In genomic region chr1:91321760-91322438, GRCm38 (mm10) we compare ENCODE assay signal across 8 mouse cellular contexts. TPM values are rescaled to one million over a fixed set of nuclear protein-coding genes. Genes with fewer than 3 reads are reported as not detected.
DNase-seq lines count a peak whose midpoint lies in the region; ATAC-seq and TF ChIP-seq lines count a peak whose summit lies in the region.
"Had no signal": no experiment of that assay in that cellular context is flagged by ENCODE, and none has a peak within 500 bp of the region (broad histone marks: within the 10 kb centered on the region; RNA-seq: fewer than 3 reads in every experiment).

Gene Espnl, plus strand, starts transcription at chr1:91322075.

- H3K27ac ChIP-seq in lung, embryonic 14.5 days (ENCODE audit: low read depth): no peak within 1 kb of the TSS
- H3K27ac ChIP-seq: midbrain, embryonic 12.5 days had no signal

- no peak for TF ChIP-seq CTCF in lung, embryonic 14.5 days (IDR thresholded peaks at IDR 0.05; ENCODE audit: low read depth)

- peak; percentile 23 for DNase-seq in lung, embryonic 14.5 days
- no peak for DNase-seq in lung, postnatal 36 days
- DNase-seq in kidney, postnatal 14 days: peak; percentile 30
- DNase-seq in right cerebral cortex, postnatal 4 days: no peak
- no peak for DNase-seq in gastrocnemius, postnatal 36 days
- no peak for DNase-seq in ovary, postnatal 14 days (ENCODE audit: low spot score)

- intact Hi-C loops in gastrocnemius, postnatal 36 days (cut with DNase I): no loop called here

- H3K36me3 ChIP-seq in lung, embryonic 14.5 days (ENCODE audit: insufficient read depth): no peaks in the 10 kb centered on the region
- H3K36me3 ChIP-seq: midbrain, embryonic 12.5 days had no signal

- peak; percentile 59 for ATAC-seq in lung, embryonic 14.5 days (ENCODE audit: insufficient read depth)
- ATAC-seq in granulocyte monocyte progenitor cell, adult 5-6 weeks (replicated peaks; ENCODE audit: poor library complexity, severe bottlenecking): peak; percentile 31

- no peaks in the 10 kb centered on the region for H3K4me1 ChIP-seq in lung, embryonic 14.5 days (ENCODE audit: insufficient read depth)
- H3K4me1 ChIP-seq: midbrain, embryonic 12.5 days had no signal

- H3K27me3 ChIP-seq in lung, embryonic 14.5 days (ENCODE audit: insufficient read depth, low read length): no peaks in the 10 kb centered on the region
- H3K27me3 ChIP-seq: midbrain, embryonic 12.5 days had no signal

- no peaks in the 10 kb centered on the region for H3K9me3 ChIP-seq in lung, embryonic 14.5 days (ENCODE audit: low read depth, low read length)
- H3K9me3 ChIP-seq: midbrain, embryonic 12.5 days had no signal

- no peak within 1 kb of the TSS for H3K4me3 ChIP-seq in lung, embryonic 14.5 days (ENCODE audit: low read depth, low read length)
- H3K4me3 ChIP-seq: midbrain, embryonic 12.5 days had no signal

- no peak within 1 kb of the TSS; the same call in 1 of the 2 replicates for H3K9ac ChIP-seq in lung, embryonic 14.5 days
- H3K9ac ChIP-seq: midbrain, embryonic 12.5 days had no signal

- no peak within 1 kb of the TSS for H3K4me2 ChIP-seq in lung, embryonic 14.5 days
- H3K4me2 ChIP-seq: midbrain, embryonic 12.5 days had no signal

- 53% methylated on average over 19 of the region's 19 CpGs for WGBS in lung, embryonic 14.5 days

RNA-seq across cellular contexts. Expression of gene Espnl, which starts in this region (rescaled TPM):
- polyA plus RNA-seq in lung, embryonic 14.5 days (2014; fragmentation: Nextera tagmentation; extraction: Ambion mirVana): not detected in 2 replicates
- 0.17 and 0.95 TPM in 2 replicates for total RNA-seq in granulocyte monocyte progenitor cell, adult 5-6 weeks (2014; fragmentation: Nextera tagmentation)
- 0.22 and 0.26 TPM in 2 replicates for total RNA-seq in granulocyte monocyte progenitor cell, adult 5-6 weeks (2017)
- total RNA-seq in gastrocnemius, postnatal 36 days (2021): under 1 TPM; 0.05 to 0.10 TPM

Comparison
In these comparisons a context has a peak if more than half of its experiments do, and no peak if none do; other contexts are left out.
1. Peak in DNase-seq and ATAC-seq in lung, embryonic 14.5 days; RNA of the gene not detected or under 1 TPM.
2. Peak in ATAC-seq in granulocyte monocyte progenitor cell, adult 5-6 weeks; RNA of the gene not detected or under 1 TPM.